Mouse (Mus musculus) cerebellum, adult 2 months (tissue): Measurements from ENCODE around the gene Ndufa6.

ENCODE experiments used
- CTCF ChIP-seq: fragments of 200-500 bp; IDR thresholded peaks from 2 replicates; pipeline ENCODE4 v1.5.1; 2011; ENCODE audit warnings: low read depth, mild to moderate bottlenecking, control low read depth, low read length, moderate library complexity, borderline replicate concordance; ENCODE audit not compliant: insufficient read depth
- POLR2A ChIP-seq: fragments of 200-500 bp; IDR thresholded peaks from 2 replicates; pipeline ENCODE4 v1.6.1; 2011; ENCODE audit warnings: low read length, control low read depth, borderline replicate concordance; ENCODE audit not compliant: insufficient read depth

DNA sequence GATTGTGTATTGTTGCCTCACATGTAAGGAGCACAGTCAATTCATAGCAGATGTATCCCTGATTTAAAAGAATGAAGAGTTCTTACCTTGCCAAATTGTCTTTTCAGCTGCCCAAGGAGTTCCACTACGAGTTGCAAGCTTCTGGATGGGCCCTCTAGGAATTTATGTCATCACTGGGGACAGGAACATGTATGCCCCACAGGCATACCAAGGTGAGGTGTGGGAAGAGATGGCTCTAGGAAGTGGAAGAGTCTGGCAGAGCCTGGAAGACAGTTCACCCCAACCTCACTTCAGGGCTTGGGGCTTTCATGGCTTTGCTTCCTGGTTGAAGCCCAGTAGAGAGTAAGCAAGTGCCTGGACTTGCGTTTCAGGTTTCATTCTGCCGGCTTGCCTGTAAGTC, 45.7 kb downstream of the Ndufa6 start:
- no peak for TF ChIP-seq CTCF
- TF ChIP-seq POLR2A: no peak
